Mouse (Mus musculus): ENCODE data around the gene Sstr3. TPM values are rescaled to one million over a fixed set of nuclear protein-coding genes. Genes with fewer than 3 reads are reported as not detected.

Gene Sstr3
- polyA plus RNA-seq, 1 experiment from 2014 or later: not detected

GRCm38 (mm10) chr15:78489906-78490305 is 54.6 kb downstream of the Sstr3 start:
- Histone ChIP-seq H3K36me3 (no peaks in the 10 kb centered on the region), H3K9ac (no peak overlapping the region), H3K4me2 (no peak overlapping the region), H3K4me1 (replicated peaks) (no peaks in the 10 kb centered on the region), H3K27me3 (no peaks in the 10 kb centered on the region), H3K9me3 (replicated peaks) (no peaks in the 10 kb centered on the region), H3K27ac (no peak overlapping the region), H3K4me3 (replicated peaks) (no peak overlapping the region)
- ATAC-seq (ENCODE audit: low read depth) (no peak), DNase-seq (no peak)
- WGBS (ENCODE audit: insufficient replicate concordance): 68% methylated on average over 8 of the region's 8 CpGs

DNA sequence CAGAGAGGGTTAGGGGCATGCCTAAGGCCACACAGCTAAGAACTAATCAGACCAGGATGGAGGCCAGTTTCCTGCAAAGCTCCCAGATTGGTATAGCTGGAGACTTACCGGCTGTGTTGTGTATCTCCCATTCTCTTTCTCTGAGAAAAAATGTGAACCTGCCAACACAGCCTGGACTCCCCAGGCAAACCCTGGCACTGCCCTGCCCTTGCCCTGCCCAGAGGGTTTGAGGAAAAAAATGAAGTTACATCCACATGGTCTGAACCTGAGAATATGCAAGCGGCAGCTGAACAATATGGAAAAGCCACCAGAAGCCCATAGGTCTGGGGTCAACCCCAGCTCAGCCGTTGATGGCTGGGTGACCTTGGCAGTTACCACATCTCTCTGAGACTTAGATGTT is 55.2 kb downstream of the Sstr3 start:
- Histone ChIP-seq H3K4me2 (no peak overlapping the region), H3K4me1 (replicated peaks) (no peaks in the 10 kb centered on the region), H3K27me3 (no peaks in the 10 kb centered on the region), H3K4me3 (replicated peaks) (no peak overlapping the region), H3K36me3 (no peaks in the 10 kb centered on the region), H3K27ac (no peak overlapping the region), H3K9me3 (replicated peaks) (no peaks in the 10 kb centered on the region), H3K9ac (no peak overlapping the region)
- 75% methylated on average over 3 of the region's 3 CpGs for WGBS (ENCODE audit: insufficient replicate concordance)
- ATAC-seq (ENCODE audit: low read depth) (no peak), DNase-seq (no peak)

GRCm38 (mm10) chr15:78487066-78487465 is 57.4 kb downstream of the Sstr3 start:
- Histone ChIP-seq H3K27ac (no peak overlapping the region), H3K9ac (no peak overlapping the region), H3K4me2 (no peak overlapping the region), H3K9me3 (replicated peaks) (no peaks in the 10 kb centered on the region), H3K36me3 (no peaks in the 10 kb centered on the region), H3K4me3 (replicated peaks) (no peak overlapping the region), H3K4me1 (replicated peaks) (no peaks in the 10 kb centered on the region), H3K27me3 (0 out of 2 replicates have a peak, but pooled peaks cover 4% of the 10 kb centered on the region)
- WGBS (ENCODE audit: insufficient replicate concordance): 42% methylated on average over 4 of the region's 4 CpGs
- no peak for DNase-seq
- ATAC-seq (ENCODE audit: low read depth): no peak

Other genes starting within 250 kb of the Sstr3 start
- gene Csf2rb2, start 239.0 kb downstream of the Sstr3 start, polyA plus RNA-seq (2015; fragmentation: Nextera tagmentation; extraction: Ambion mirVana): 0.54 and 0.83 TPM in 2 replicates
- gene Csf2rb, start 218.9 kb downstream of the Sstr3 start, polyA plus RNA-seq (2015; fragmentation: Nextera tagmentation; extraction: Ambion mirVana): 3.3 and 3.8 TPM in 2 replicates
- not detected in 2 replicates for gene Tex33, start 148.8 kb downstream of the Sstr3 start, polyA plus RNA-seq (2015; fragmentation: Nextera tagmentation; extraction: Ambion mirVana)
- gene Tst, start 138.8 kb downstream of the Sstr3 start, polyA plus RNA-seq (2015; fragmentation: Nextera tagmentation; extraction: Ambion mirVana): 105 and 109 TPM in 2 replicates
- gene Mpst, start 138.3 kb downstream of the Sstr3 start, polyA plus RNA-seq (2015; fragmentation: Nextera tagmentation; extraction: Ambion mirVana): 3.8 and 4.2 TPM in 2 replicates
- gene Kctd17, start 116.1 kb downstream of the Sstr3 start, polyA plus RNA-seq (2015; fragmentation: Nextera tagmentation; extraction: Ambion mirVana): 4.7 and 5.1 TPM in 2 replicates
- gene Tmprss6, start 76.1 kb downstream of the Sstr3 start, polyA plus RNA-seq (2015; fragmentation: Nextera tagmentation; extraction: Ambion mirVana): 7.8 and 9.5 TPM in 2 replicates
- gene Il2rb, start 49.4 kb downstream of the Sstr3 start, polyA plus RNA-seq (2015; fragmentation: Nextera tagmentation; extraction: Ambion mirVana): 0.23 and 0.35 TPM in 2 replicates
- gene C1qtnf6, start 13.3 kb downstream of the Sstr3 start, polyA plus RNA-seq (2015; fragmentation: Nextera tagmentation; extraction: Ambion mirVana): 3.6 and 4.5 TPM in 2 replicates
- 75.2 and 81.2 TPM in 2 replicates for gene Rac2, start 28.1 kb upstream of the Sstr3 start, polyA plus RNA-seq (2015; fragmentation: Nextera tagmentation; extraction: Ambion mirVana)
- gene Cyth4, start 52.4 kb upstream of the Sstr3 start, polyA plus RNA-seq (2015; fragmentation: Nextera tagmentation; extraction: Ambion mirVana): 11.9 and 12.5 TPM in 2 replicates
- gene Elfn2, start 174.1 kb upstream of the Sstr3 start, polyA plus RNA-seq (2015; fragmentation: Nextera tagmentation; extraction: Ambion mirVana): 0.01 TPM in 1 of 2 replicates, not detected in the other
- gene Mfng, start 228.8 kb upstream of the Sstr3 start, polyA plus RNA-seq (2015; fragmentation: Nextera tagmentation; extraction: Ambion mirVana): 7.0 and 7.2 TPM in 2 replicates